Mouse (Mus musculus) midbrain, embryonic 14.5 days (tissue): ENCODE measurements around the gene Cfap46. TPM values are rescaled to one million over a fixed set of nuclear protein-coding genes. Genes with fewer than 3 reads are reported as not detected.
A peak's percentile ranks its signal among the peaks of the same experiment; 100 is the strongest.

Experiments
- ATAC-seq: fragments of 200-750 bp; cut with Nextera tagmentation; 2 replicates; pipeline ENCODE4 v1.8.0; 2017; ENCODE audit warnings: moderate number of reproducible peaks, moderate library complexity; ENCODE audit not compliant: low FRiP score, low TSS enrichment
- DNase-seq: peaks from one replicate; pipeline ENCODE4 v3.0.0-alpha.2; 2015
- H3K27ac ChIP-seq: fragments of 300-500 bp; sonication (generic); replicated peaks from 2 replicates; pipeline ENCODE4 v1.5.1; 2014; ENCODE audit warnings: mild to moderate bottlenecking, low read depth, low read length, moderate library complexity
- H3K27me3 ChIP-seq: fragments of 300-500 bp; sonication (generic); 2 replicates; pipeline ENCODE4 v1.6.1; 2014; ENCODE audit warnings: low read length, control low read depth, mixed read lengths; ENCODE audit not compliant: control insufficient read depth, insufficient read depth
- H3K36me3 ChIP-seq: fragments of 300-500 bp; sonication (generic); 2 replicates; pipeline ENCODE4 v1.6.1; 2014; ENCODE audit warnings: low read length, control low read depth; ENCODE audit not compliant: control insufficient read depth, insufficient read depth
- H3K4me1 ChIP-seq: fragments of 300-500 bp; sonication (generic); 2 replicates; pipeline ENCODE4 v1.6.1; 2014; ENCODE audit warnings: mild to moderate bottlenecking, antibody characterized with exemption, low read length, control low read depth; ENCODE audit not compliant: control insufficient read depth, insufficient read depth
- H3K4me2 ChIP-seq: fragments of 300-500 bp; sonication (generic); 2 replicates; pipeline ENCODE4 v1.6.1; 2014; ENCODE audit warnings: mild to moderate bottlenecking, low read length, moderate library complexity
- H3K4me3 ChIP-seq: fragments of 300-500 bp; sonication (generic); replicated peaks from 2 replicates; pipeline ENCODE4 v1.5.1; 2014; ENCODE audit warnings: low read depth, low read length
- H3K9ac ChIP-seq: fragments of 300-500 bp; sonication (generic); replicated peaks from 2 replicates; pipeline ENCODE4 v1.6.1; 2014; ENCODE audit warnings: mild to moderate bottlenecking, low read length, moderate library complexity
- H3K9me3 ChIP-seq: fragments of 300-500 bp; sonication (generic); 2 replicates; pipeline ENCODE4 v1.6.1; 2016; ENCODE audit warnings: low read length, control low read depth, mixed read lengths; ENCODE audit not compliant: control insufficient read depth
- WGBS: fragments of 180-500 bp; shearing (Covaris S2); extraction: QIAGEN DNeasy Blood & Tissue Kit; methylation state at CpG from one replicate; pipeline ENCODE4 v1.1.7; 2014; 5-methylcytosine and 5-hydroxymethylcytosine counted together
- polyA plus RNA-seq: library from polyadenylated mRNA; unstranded; fragments of >200 nt; fragmentation: Nextera tagmentation; extraction: Ambion mirVana; gene quantifications from 2 replicates; pipeline ENCODE4 v1.2.1, GENCODE M21; 2014

The Cfap46 gene
- polyA plus RNA-seq, 1 experiment from 2014 or later: 2.5 TPM

DNA sequence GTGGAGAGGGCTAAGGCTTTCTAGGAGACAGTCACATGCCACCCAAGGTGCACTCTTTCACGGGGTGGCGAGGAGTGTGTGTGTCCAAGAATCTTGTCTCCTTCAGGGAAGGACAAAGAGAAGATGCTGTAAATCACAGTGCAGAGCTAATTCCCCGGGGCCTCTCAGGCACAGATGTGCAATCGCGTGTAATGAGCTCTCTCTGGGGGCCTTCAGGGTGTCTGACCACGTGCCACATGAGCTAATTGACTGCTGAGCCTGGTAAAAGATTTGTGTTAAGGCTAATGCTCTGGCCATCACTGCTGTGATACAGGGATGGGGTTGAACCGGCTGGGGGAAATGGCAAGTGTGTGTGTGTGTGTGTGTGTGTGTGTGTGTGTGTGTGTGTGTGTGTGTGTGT, 95.7 kb downstream of the Cfap46 start:
- Histone ChIP-seq H3K9ac (no peak overlapping the region), H3K9me3 (no peaks in the 10 kb centered on the region), H3K4me2 (no peak overlapping the region), H3K27ac (no peak overlapping the region), H3K4me3 (no peak overlapping the region), H3K27me3 (peaks cover 62% of the 10 kb centered on the region), H3K36me3 (no peaks in the 10 kb centered on the region), H3K4me1 (no peaks in the 10 kb centered on the region)
- ATAC-seq (no peak), DNase-seq (peak; percentile 47)
- WGBS: 23% methylated on average over 7 of the region's 7 CpGs

DNA sequence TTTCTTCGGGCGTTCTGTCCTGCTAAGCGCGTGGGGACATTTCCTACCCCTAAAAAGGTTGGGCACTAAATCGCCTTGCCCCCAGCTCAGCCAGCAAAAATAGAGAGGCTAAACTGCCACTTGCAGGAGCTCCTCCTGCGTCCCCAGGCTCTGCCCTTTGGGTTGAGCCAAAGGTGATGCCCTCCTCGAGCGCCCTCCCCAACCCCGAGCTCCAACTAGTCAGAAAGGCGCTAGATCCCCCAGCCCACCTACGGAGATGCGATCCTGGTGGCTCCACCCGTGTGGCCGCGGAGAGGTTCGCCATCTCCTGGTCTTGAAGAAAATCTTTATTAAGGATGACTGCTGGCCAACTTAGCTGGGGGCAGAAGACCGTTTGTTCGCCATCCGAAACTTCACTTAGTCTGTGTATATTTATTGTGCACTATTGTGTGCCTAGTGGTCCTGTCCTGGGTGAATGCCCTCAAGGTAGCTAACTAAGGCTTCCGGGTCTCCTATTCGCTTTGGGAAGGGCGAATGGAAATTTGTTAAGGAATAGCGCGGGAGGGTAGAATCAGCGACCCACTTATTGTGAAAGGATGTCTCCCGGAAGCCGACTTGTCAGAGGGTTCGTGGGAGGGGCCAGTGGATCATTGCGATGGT, 98.3 kb downstream of the Cfap46 start:
- ATAC-seq (no peak), DNase-seq (peak; percentile 50)
- peaks cover 88% of the 10 kb centered on the region for H3K27me3 ChIP-seq
- no peaks in the 10 kb centered on the region for H3K9me3 ChIP-seq
- H3K4me2 ChIP-seq: peak overlapping the region; percentile 8; the same call in 1 of the 2 replicates
- no peaks in the 10 kb centered on the region for H3K36me3 ChIP-seq
- no peak overlapping the region for H3K9ac ChIP-seq
- no peak overlapping the region for H3K4me3 ChIP-seq
- 0 out of 2 replicates have a peak, but pooled peaks cover 8% of the 10 kb centered on the region for H3K4me1 ChIP-seq
- H3K27ac ChIP-seq: no peak overlapping the region
- WGBS: under 1% methylated on average over 29 of the region's 29 CpGs

DNA sequence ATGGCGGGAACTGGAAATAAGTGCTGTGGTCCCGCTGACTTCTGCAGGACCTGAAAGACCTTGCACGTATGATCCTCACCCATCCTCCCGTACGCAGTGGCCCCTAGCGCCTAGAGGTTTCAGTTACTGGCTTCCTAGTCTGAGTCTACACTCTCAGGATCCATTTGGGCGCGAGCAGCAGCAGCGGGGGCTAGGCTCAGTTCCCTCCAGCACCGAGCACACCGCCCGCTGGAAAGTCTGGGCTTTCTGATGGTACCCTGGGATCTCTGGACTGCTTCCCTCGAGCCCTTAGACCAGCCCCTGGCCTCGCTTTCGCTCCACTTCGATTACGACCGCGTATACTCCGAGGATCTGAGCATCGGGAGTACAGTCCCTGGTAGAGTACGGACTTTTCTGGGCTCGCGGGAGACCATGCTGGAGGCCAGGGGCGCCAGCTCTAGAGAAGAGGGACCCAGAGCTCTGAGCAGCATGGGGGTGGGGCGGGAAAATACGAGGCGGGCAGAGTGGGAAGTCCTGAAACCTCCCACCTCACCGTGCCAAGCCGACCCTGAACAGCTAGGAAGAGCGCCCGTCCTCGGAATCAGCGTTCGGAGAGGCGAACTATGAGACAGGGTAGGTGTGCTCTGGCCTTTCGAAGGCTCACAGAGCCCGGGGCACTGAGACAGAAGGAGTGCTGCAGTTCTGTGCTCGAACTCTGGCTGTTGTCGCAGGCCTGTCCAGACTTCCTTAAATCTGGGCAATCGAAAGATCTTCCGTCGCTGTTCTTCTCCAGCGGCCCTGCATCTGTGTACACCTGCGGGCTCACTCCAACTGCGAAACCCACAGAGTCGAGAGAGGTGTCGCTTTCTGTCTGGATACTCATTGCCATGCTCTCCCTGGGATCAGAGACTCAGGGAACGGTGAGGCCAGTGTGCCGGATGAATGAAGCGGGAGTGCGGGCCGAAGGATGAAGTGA, 99.1 kb downstream of the Cfap46 start:
- no peak overlapping the region for H3K27ac ChIP-seq
- H3K4me1 ChIP-seq: 0 out of 2 replicates have a peak, but pooled peaks cover 8% of the 10 kb centered on the region
- peak overlapping the region; percentile 22 for H3K4me2 ChIP-seq
- under 1% methylated on average over 53 of the region's 53 CpGs for WGBS
- no peak overlapping the region for H3K9ac ChIP-seq
- H3K27me3 ChIP-seq: peaks cover 88% of the 10 kb centered on the region
- ATAC-seq (no peak), DNase-seq (peak; percentile 46)
- H3K4me3 ChIP-seq: no peak overlapping the region
- no peaks in the 10 kb centered on the region for H3K9me3 ChIP-seq
- H3K36me3 ChIP-seq: no peaks in the 10 kb centered on the region

DNA sequence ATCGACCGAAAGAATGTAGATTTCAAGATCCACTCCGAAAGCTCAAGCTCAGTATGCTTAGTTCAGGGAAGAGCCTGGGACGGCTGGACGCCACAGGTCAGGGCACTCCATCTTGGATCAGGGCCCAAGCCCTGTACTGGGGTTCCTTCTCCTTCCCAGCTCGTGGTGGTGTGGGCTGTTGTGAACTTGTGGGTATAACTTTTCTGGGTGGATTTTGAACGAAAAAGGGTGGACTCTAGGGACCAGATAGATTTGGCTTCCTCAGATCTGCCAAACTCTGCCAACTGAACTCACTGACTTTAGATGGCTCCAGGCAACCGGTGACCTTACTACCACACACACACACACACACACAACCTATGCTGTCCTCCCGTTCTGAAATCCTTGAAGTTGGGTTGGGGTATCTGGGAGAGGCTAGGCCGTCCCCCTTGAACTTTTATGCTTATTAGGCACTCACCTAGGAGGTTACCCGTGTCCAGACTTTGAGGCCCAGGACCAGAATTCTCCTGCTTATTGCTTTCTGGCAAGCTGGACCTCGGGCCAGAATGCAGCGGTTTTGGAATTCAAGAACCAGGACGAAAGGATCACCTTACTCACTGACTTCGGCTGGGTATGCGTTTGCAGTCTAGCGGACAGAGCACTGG, 100.4 kb downstream of the Cfap46 start:
- DNase-seq (peak; percentile 32), ATAC-seq (no peak)
- Histone ChIP-seq H3K4me2 (no peak overlapping the region; the same call in 1 of the 2 replicates), H3K4me3 (peak overlapping the region; percentile 34; the same call in 1 of the 2 replicates), H3K9me3 (no peaks in the 10 kb centered on the region), H3K27me3 (peaks cover 94% of the 10 kb centered on the region), H3K36me3 (no peaks in the 10 kb centered on the region), H3K9ac (no peak overlapping the region), H3K27ac (no peak overlapping the region), H3K4me1 (0 out of 2 replicates have a peak, but pooled peaks cover 8% of the 10 kb centered on the region)
- whole genome bisulfite sequencing: 11% methylated on average over 17 of the region's 17 CpGs

DNA sequence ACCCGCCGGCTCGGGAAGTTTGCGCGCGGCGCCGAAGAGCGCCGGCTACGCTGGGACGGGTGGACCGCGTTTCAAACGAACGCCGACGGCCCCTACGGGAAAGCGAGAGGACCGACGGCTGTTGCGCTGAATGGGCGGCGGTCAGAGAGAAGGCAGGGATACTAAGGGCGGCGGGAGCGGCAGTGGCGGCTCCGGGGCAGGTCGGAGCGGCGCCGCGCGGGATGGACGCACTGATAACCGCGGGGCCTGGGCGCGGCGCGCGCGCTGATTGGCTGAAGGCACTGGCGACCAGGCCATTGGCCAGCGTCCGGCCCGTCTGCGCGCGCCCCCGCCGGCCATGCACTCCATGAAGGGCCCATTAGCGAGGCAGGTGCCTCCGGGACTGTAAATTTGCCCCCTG, 101.0 kb downstream of the Cfap46 start, which contains the start of gene Nkx6-2:
Nkx6-2 (minus strand) TSS at position 203 of the 400 bp plus-strand sequence.
- peak; percentile 55; the same call in 1 of the 2 replicates for ATAC-seq
- Histone ChIP-seq H3K4me3 (peak within 1 kb of the TSS; percentile 34), H3K36me3 (no peaks in the 10 kb centered on the region), H3K9ac (peak within 1 kb of the TSS; percentile 34), H3K27ac (no peak within 1 kb of the TSS), H3K4me2 (peak within 1 kb of the TSS; percentile 50), H3K27me3 (peaks cover 97% of the 10 kb centered on the region), H3K4me1 (0 out of 2 replicates have a peak, but pooled peaks cover 8% of the 10 kb centered on the region), H3K9me3 (no peaks in the 10 kb centered on the region)
- WGBS: under 1% methylated on average over 55 of the region's 56 CpGs
- peak; percentile 73 for DNase-seq

DNA sequence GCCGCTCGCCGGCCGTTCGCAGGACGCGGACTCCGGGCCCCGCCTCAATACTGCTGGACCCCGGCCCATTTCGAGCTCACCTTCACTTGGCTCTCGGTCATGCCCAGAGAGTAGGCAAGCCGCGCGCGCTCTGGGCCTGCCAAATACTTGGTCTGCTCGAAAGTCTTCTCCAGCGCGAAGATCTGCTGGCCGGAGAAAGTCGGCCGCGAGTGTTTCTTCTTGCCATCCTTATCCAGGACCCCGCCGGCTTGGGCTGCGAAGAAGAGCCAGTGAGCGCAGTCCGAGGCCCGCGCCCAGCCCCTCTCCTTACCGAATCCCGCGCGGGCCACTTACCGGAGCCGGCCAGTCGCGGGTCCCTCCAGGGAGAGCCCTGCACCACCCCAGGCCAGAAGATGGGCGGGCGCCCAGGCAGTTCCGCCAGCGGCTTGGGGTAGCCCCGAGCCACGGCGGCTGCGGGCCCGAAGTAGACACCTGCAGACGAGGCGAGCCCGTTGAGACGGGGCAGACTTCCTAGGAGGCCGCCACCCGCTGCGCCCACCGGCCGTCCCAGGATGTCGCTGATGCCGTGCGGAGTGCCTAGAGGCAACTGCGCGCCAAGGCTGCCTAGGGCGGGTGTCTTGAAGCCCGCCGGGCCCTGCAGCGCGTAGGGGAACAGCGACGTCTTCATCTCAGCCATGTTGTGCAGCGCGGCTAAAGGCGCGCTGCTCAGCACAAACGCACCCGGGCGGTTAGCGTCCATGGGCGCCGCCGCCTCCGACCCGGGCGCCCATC, 101.6 kb downstream of the Cfap46 start:
- Histone ChIP-seq H3K9ac (peak overlapping the region; percentile 34), H3K9me3 (no peaks in the 10 kb centered on the region), H3K36me3 (no peaks in the 10 kb centered on the region), H3K4me2 (peak overlapping the region; percentile 50), H3K27ac (no peak overlapping the region), H3K4me1 (0 out of 2 replicates have a peak, but pooled peaks cover 8% of the 10 kb centered on the region), H3K4me3 (peak overlapping the region; percentile 34), H3K27me3 (peaks cover 95% of the 10 kb centered on the region)
- ATAC-seq (no peak; the same call in 1 of the 2 replicates), DNase-seq (peak; percentile 60)
- under 1% methylated on average over 81 of the region's 82 CpGs for WGBS

DNA sequence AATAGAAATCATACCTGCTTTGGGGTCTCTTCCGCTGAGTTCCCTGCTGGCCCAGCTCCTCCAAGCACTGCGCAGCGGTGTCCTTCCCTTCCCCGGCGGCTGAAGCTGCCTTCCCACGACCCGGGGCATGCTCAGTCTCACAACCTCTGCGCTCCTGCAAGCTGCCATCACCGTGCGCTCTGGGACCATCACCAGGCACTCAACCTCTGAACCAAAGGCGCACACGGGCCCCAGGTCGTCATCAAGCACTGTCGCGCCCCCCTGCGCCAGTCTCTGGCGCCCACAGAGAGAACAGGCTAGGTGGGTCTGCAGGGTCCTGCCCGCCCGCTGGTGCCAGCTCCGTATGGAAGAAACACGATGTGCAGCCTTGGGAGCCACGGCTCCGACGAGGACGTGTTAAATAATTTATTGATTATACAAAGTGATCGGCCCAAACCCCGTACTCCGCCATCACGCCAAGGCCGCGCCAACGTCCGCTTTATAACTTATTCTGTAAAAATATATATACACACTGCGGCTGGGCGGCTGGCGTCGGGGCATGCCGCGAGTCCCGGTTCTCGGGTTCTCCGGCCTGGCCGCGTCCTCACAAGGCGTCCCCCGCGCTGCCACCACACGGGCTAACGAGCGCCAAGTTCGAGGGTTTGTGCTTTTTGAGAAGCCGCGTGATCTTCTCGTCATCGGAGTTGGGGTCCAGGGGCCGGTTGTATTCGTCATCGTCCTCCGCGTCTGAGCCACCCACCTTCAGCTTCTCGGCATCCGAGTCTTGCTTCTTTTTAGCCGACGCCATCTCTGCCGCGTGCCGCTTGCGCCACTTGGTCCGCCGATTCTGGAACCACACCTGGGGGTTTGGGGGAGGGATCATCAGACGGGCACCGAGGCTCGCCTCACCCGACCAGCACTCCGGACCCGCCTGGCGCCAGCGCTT, 102.5 kb downstream of the Cfap46 start:
- no peak overlapping the region for H3K27ac ChIP-seq
- ATAC-seq (no peak), DNase-seq (peak; percentile 50)
- H3K4me1 ChIP-seq: 0 out of 2 replicates have a peak, but pooled peaks cover 8% of the 10 kb centered on the region
- 1% methylated on average over 78 of the region's 78 CpGs for WGBS
- H3K36me3 ChIP-seq: no peaks in the 10 kb centered on the region
- H3K9me3 ChIP-seq: no peaks in the 10 kb centered on the region
- H3K27me3 ChIP-seq: peaks cover 95% of the 10 kb centered on the region
- H3K4me3 ChIP-seq: peak overlapping the region; percentile 34
- peak overlapping the region; percentile 50 for H3K4me2 ChIP-seq
- H3K9ac ChIP-seq: peak overlapping the region; percentile 34; the same call in 1 of the 2 replicates
